ENCODE assay signal across 26 mouse cellular contexts in the genomic region with DNA sequence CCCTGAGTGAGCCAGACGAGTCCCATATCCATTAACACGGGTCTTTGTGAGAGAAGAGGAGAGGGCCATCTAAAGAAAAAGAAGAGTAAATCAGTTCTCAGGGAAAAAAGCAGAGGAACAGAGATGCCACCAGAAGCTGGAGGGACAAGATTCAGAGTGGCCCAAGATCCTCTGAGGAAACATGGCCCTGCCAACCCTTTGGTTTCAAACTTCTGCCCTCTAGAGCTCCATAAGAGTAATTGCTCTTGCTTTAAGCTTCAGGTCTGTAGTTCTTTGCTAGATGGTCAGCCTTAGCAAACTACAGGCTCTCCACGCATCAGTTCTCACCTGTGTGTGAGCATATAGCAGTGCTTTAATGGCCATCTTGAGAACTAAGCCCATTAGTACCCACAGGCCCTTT.
"Had no signal": no experiment of that assay in that cellular context is flagged by ENCODE, and none has a peak within 500 bp of the region (broad histone marks: within the 10 kb centered on the region; RNA-seq: fewer than 3 reads in every experiment).

No protein-coding gene starts in this region.

- H3K4me1 ChIP-seq: hindbrain, embryonic 10.5 days; hindbrain, embryonic 12.5 days; intestine, embryonic 15.5 days; limb, embryonic 10.5 days; limb, embryonic 12.5 days; liver, embryonic 13.5 days; liver, embryonic 15.5 days had no signal

- DNase-seq: gastrocnemius, adult 2 months; gastrocnemius, postnatal 10 days; gastrocnemius, postnatal 25 days; heart, adult 2 months; heart, postnatal 10 days; heart, postnatal 4 days; kidney, adult 18-20 months; kidney, adult 8-10 months; kidney, postnatal 10 days; kidney, postnatal 25 days; kidney, postnatal 4 days; liver; liver, embryonic 13.5 days had no signal

- ATAC-seq: hindbrain, embryonic 16.5 days; inflammation-experienced regulatory T-cells, adult 6 months; intestine, embryonic 15.5 days; intestine, postnatal 0 days had no signal

- H3K4me2 ChIP-seq: heart, embryonic 11.5 days; hindbrain, embryonic 12.5 days; hindbrain, embryonic 14.5 days; intestine, embryonic 15.5 days; limb, embryonic 12.5 days; liver, embryonic 11.5 days; liver, embryonic 13.5 days; liver, embryonic 15.5 days had no signal

- H3K4me3 ChIP-seq: gastrocnemius, adult 2 months; heart, adult 2 months; hindbrain, embryonic 10.5 days; hindbrain, embryonic 12.5 days; intestine, embryonic 15.5 days; layer of hippocampus, adult 2 months; limb, embryonic 10.5 days; limb, embryonic 12.5 days; liver, embryonic 13.5 days; liver, embryonic 15.5 days had no signal

- H3K36me3 ChIP-seq: hindbrain, embryonic 10.5 days; hindbrain, embryonic 12.5 days; intestine, embryonic 15.5 days; limb, embryonic 10.5 days; limb, embryonic 12.5 days; liver, embryonic 13.5 days; liver, embryonic 15.5 days had no signal

- H3K9me3 ChIP-seq: hindbrain, embryonic 10.5 days; hindbrain, embryonic 12.5 days; intestine, embryonic 15.5 days; limb, embryonic 10.5 days; limb, embryonic 12.5 days; liver, embryonic 15.5 days had no signal

- H3K27me3 ChIP-seq: hindbrain, embryonic 12.5 days; intestine, embryonic 15.5 days; limb, embryonic 12.5 days; liver, embryonic 13.5 days; liver, embryonic 15.5 days had no signal

- H3K27ac ChIP-seq: gastrocnemius, adult 2 months; heart, adult 2 months; hindbrain, embryonic 10.5 days; hindbrain, embryonic 12.5 days; hindbrain, embryonic 14.5 days; intestine, embryonic 15.5 days; layer of hippocampus, adult 2 months; limb, embryonic 10.5 days; limb, embryonic 12.5 days; liver, embryonic 13.5 days; liver, embryonic 15.5 days had no signal

- H3K9ac ChIP-seq: hindbrain, embryonic 12.5 days; hindbrain, embryonic 14.5 days; intestine, embryonic 15.5 days; limb, embryonic 12.5 days; liver, embryonic 13.5 days; liver, embryonic 15.5 days had no signal
